Mouse (Mus musculus): Measurements from ENCODE around the gene Ankle1. TPM values are rescaled to one million over a fixed set of nuclear protein-coding genes. Genes with fewer than 3 reads are reported as not detected.
"Not testable (repeated sequence)": the region's sequence is repeated elsewhere in the genome, so short reads cannot be mapped to it uniquely, and the experiment has no call there.

Ankle1 gene
- polyA plus RNA-seq, 1 experiment from 2014 or later = 16.1 TPM

- no peaks in the 10 kb centered on the region for H3K27me3 ChIP-seq
- H3K9me3 ChIP-seq = no peaks in the 10 kb centered on the region
- H3K27ac ChIP-seq = no peak overlapping the region
- no peak overlapping the region for H3K9ac ChIP-seq (replicated peaks)
- peaks cover 31% of the 10 kb centered on the region for H3K36me3 ChIP-seq
- H3K4me2 ChIP-seq (replicated peaks) = no peak overlapping the region
- H3K4me1 ChIP-seq (replicated peaks) = peaks cover 23% of the 10 kb centered on the region
- ATAC-seq = no peak
- H3K4me3 ChIP-seq (replicated peaks) = no peak overlapping the region
Measured at GRCm38 (mm10) chr8:71401454-71401853, 4.4 kb upstream of the Ankle1 start.

GRCm38 (mm10) chr8:71402446-71402964 is 3.3 kb upstream of the Ankle1 start:
- WGBS = 86% methylated on average over 9 of the region's 9 CpGs
- Histone ChIP-seq H3K4me1 (replicated peaks) (peaks cover 28% of the 10 kb centered on the region), H3K27me3 (no peaks in the 10 kb centered on the region), H3K36me3 (peaks cover 31% of the 10 kb centered on the region), H3K4me2 (replicated peaks) (no peak overlapping the region), H3K9me3 (no peaks in the 10 kb centered on the region), H3K27ac (no peak overlapping the region), H3K4me3 (replicated peaks) (no peak overlapping the region), H3K9ac (replicated peaks) (no peak overlapping the region)
- ATAC-seq = no peak

GRCm38 (mm10) chr8:71403107-71403885 is 2.5 kb upstream of the Ankle1 start:
- Histone ChIP-seq H3K36me3 (peaks cover 32% of the 10 kb centered on the region), H3K4me2 (replicated peaks) (no peak overlapping the region), H3K9ac (replicated peaks) (no peak overlapping the region), H3K27ac (no peak overlapping the region), H3K4me1 (replicated peaks) (peaks cover 26% of the 10 kb centered on the region), H3K27me3 (no peaks in the 10 kb centered on the region), H3K9me3 (no peaks in the 10 kb centered on the region), H3K4me3 (replicated peaks) (no peak overlapping the region)
- no peak for ATAC-seq
- 89% methylated on average over 6 of the region's 6 CpGs for WGBS

GRCm38 (mm10) chr8:71404011-71404410 is 1.8 kb upstream of the Ankle1 start:
- Histone ChIP-seq H3K4me3 (replicated peaks) (no peak overlapping the region), H3K27ac (no peak overlapping the region), H3K4me2 (replicated peaks) (no peak overlapping the region), H3K4me1 (replicated peaks) (peaks cover 26% of the 10 kb centered on the region), H3K36me3 (peaks cover 30% of the 10 kb centered on the region), H3K27me3 (no peaks in the 10 kb centered on the region), H3K9ac (replicated peaks) (no peak overlapping the region), H3K9me3 (no peaks in the 10 kb centered on the region)
- ATAC-seq = no peak
- 91% methylated on average over 8 of the region's 8 CpGs for WGBS

GRCm38 (mm10) chr8:71404951-71405351 is 859 bp upstream of the Ankle1 start:
- Histone ChIP-seq H3K36me3 (peaks cover 23% of the 10 kb centered on the region; the same call in 1 of the 2 replicates), H3K4me2 (replicated peaks) (no peak overlapping the region; the same call in 1 of the 2 replicates), H3K9me3 (no peaks in the 10 kb centered on the region), H3K4me1 (replicated peaks) (peaks cover 26% of the 10 kb centered on the region), H3K9ac (replicated peaks) (no peak overlapping the region), H3K4me3 (replicated peaks) (peak overlapping the region; percentile 53; the same call in 1 of the 2 replicates), H3K27me3 (no peaks in the 10 kb centered on the region), H3K27ac (no peak overlapping the region)
- no peak for ATAC-seq
- WGBS = 87% methylated on average over 9 of the region's 9 CpGs

- peak; percentile 75 for ATAC-seq
- Histone ChIP-seq H3K27ac (no peak overlapping the region), H3K36me3 (peaks cover 22% of the 10 kb centered on the region; the same call in 1 of the 2 replicates), H3K4me1 (replicated peaks) (peaks cover 26% of the 10 kb centered on the region), H3K4me2 (replicated peaks) (peak overlapping the region; percentile 94), H3K4me3 (replicated peaks) (peak overlapping the region; percentile 53), H3K27me3 (no peaks in the 10 kb centered on the region), H3K9me3 (no peaks in the 10 kb centered on the region), H3K9ac (replicated peaks) (peak overlapping the region; percentile 60)
- WGBS = under 1% methylated on average over 55 of the region's 55 CpGs
Measured at GRCm38 (mm10) chr8:71406099-71407015, 547 bp downstream of the Ankle1 start.

- ATAC-seq = no peak
- whole genome bisulfite sequencing = 92% methylated on average over 14 of the region's 14 CpGs
- peak overlapping the region; percentile 60; the same call in 1 of the 2 replicates for H3K9ac ChIP-seq (replicated peaks)
- H3K27ac ChIP-seq = no peak overlapping the region
- no peaks in the 10 kb centered on the region for H3K27me3 ChIP-seq
- H3K9me3 ChIP-seq = no peaks in the 10 kb centered on the region
- peaks cover 26% of the 10 kb centered on the region for H3K4me1 ChIP-seq (replicated peaks)
- peaks cover 22% of the 10 kb centered on the region; the same call in 1 of the 2 replicates for H3K36me3 ChIP-seq
- H3K4me3 ChIP-seq (replicated peaks) = 0 out of 2 replicates have a peak overlapping the region, but pooled peaks have one; percentile 53
- H3K4me2 ChIP-seq (replicated peaks) = peak overlapping the region; percentile 94; the same call in 1 of the 2 replicates
Measured at GRCm38 (mm10) chr8:71407441-71407840, 1.6 kb downstream of the Ankle1 start.

- no peak for ATAC-seq
- H3K27me3 ChIP-seq = no peaks in the 10 kb centered on the region
- whole genome bisulfite sequencing = 98% methylated on average over 4 of the region's 4 CpGs
Measured at GRCm38 (mm10) chr8:71408231-71408630, 2.4 kb downstream of the Ankle1 start.

GRCm38 (mm10) chr8:71411535-71412273 is 5.9 kb downstream of the Ankle1 start:
- H3K27ac ChIP-seq = no peak overlapping the region
- 0 out of 2 replicates have a peak, but pooled peaks cover 9% of the 10 kb centered on the region for H3K36me3 ChIP-seq
- no peak overlapping the region for H3K4me2 ChIP-seq (replicated peaks)
- WGBS = 48% methylated on average over 11 of the region's 11 CpGs
- no peaks in the 10 kb centered on the region for H3K9me3 ChIP-seq
- peaks cover 10% of the 10 kb centered on the region for H3K4me1 ChIP-seq (replicated peaks)
- no peak overlapping the region for H3K9ac ChIP-seq (replicated peaks)
- H3K27me3 ChIP-seq = no peaks in the 10 kb centered on the region
- no peak overlapping the region for H3K4me3 ChIP-seq (replicated peaks)
- ATAC-seq = no peak

More at GRCm38 (mm10) chr8:71408231-71408630, 2.4 kb downstream of the Ankle1 start:
- H3K9ac ChIP-seq (replicated peaks) = no peak overlapping the region
- no peak overlapping the region for H3K4me2 ChIP-seq (replicated peaks)
- no peak overlapping the region for H3K4me3 ChIP-seq (replicated peaks)
- H3K9me3 ChIP-seq = no peaks in the 10 kb centered on the region
- H3K4me1 ChIP-seq (replicated peaks) = peaks cover 26% of the 10 kb centered on the region
- H3K27ac ChIP-seq = no peak overlapping the region
- peaks cover 17% of the 10 kb centered on the region; the same call in 1 of the 2 replicates for H3K36me3 ChIP-seq

- H3K4me1 ChIP-seq (replicated peaks) = no peaks in the 10 kb centered on the region
- no peak for ATAC-seq
- H3K9ac ChIP-seq (replicated peaks) = no peak overlapping the region
- H3K4me3 ChIP-seq (replicated peaks) = no peak overlapping the region
- H3K9me3 ChIP-seq = 0 out of 2 replicates have a peak, but pooled peaks cover 4% of the 10 kb centered on the region
- no peaks in the 10 kb centered on the region for H3K36me3 ChIP-seq
- H3K27me3 ChIP-seq = no peaks in the 10 kb centered on the region
- no peak overlapping the region for H3K4me2 ChIP-seq (replicated peaks)
- no peak overlapping the region for H3K27ac ChIP-seq
Measured at GRCm38 (mm10) chr8:71422121-71422520, 16.3 kb downstream of the Ankle1 start.

GRCm38 (mm10) chr8:71432935-71433334 is 27.1 kb downstream of the Ankle1 start:
- H3K9ac ChIP-seq (replicated peaks); ATAC-seq; H3K4me3 ChIP-seq (replicated peaks); H3K36me3 ChIP-seq; H3K9me3 ChIP-seq; H3K4me2 ChIP-seq (replicated peaks); H3K4me1 ChIP-seq (replicated peaks); H3K27me3 ChIP-seq; H3K27ac ChIP-seq: not testable (repeated sequence)
- 87% methylated on average over 1 of the region's 1 CpGs for WGBS

Measured in midbrain, embryonic 13.5 days (tissue).